Mouse (Mus musculus) cerebellum, adult 2 months (tissue): Measurements from ENCODE around the gene Lrfn4.

Experiments
- CTCF ChIP-seq: fragments of 200-500 bp; IDR thresholded peaks from 2 replicates; pipeline ENCODE4 v1.5.1; 2011; ENCODE audit warnings: low read depth, mild to moderate bottlenecking, control low read depth, low read length, moderate library complexity, borderline replicate concordance; ENCODE audit not compliant: insufficient read depth
- POLR2A ChIP-seq: fragments of 200-500 bp; IDR thresholded peaks from 2 replicates; pipeline ENCODE4 v1.6.1; 2011; ENCODE audit warnings: low read length, control low read depth, borderline replicate concordance; ENCODE audit not compliant: insufficient read depth

DNA sequence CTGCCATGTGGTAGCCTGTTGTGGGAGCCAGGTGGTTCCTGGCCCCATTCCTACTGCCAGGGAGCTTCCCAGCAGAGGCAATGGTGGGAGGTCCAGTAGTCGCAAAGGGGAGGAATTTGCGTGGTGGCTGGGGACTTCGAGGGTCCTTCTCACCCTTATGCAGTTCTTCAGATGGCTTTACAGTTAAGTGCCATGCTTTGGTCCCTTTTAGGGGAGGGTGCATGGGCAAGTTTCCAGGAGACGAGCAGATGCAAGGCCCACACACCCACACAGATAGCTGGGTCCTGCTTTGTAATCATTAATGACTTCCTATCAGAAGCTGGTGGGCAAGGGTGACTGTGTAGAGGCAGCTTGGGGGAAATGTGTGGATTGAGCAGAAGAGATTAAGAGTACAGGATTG, 1.1 kb upstream of the Lrfn4 start:
- TF ChIP-seq CTCF (no peak), POLR2A (no peak)
